Mouse (Mus musculus): ENCODE results near the gene Efnb1. TPM values are rescaled to one million over a fixed set of nuclear protein-coding genes. Genes with fewer than 3 reads are reported as not detected.

Gene Efnb1
- polyA plus RNA-seq, 1 experiment from 2014 or later: 20.0 TPM

DNA sequence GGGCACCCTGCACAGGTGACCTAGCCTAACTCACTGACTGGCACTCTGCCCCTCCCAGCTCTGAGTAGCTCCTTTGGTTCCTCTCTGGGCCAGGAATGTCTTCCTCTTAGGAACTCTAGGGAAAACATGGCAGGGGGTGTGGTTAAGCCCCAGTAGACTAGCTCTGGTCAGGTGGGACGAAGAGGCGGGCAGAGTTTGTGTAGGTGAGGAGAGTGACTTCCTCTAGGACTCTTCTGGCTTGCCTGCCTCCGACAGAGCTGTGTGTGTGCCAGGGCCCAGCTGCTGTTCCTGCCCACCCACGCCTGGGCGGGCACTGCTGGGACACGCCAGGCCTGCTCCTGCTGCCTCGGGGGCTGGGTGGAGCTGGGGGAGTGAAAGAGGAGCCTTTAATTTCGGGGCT is 5.1 kb downstream of the Efnb1 start:
- Histone ChIP-seq H3K27ac (no peak overlapping the region), H3K36me3 (no peaks in the 10 kb centered on the region), H3K27me3 (no peaks in the 10 kb centered on the region), H3K9me3 (replicated peaks) (no peaks in the 10 kb centered on the region), H3K4me3 (no peak overlapping the region), H3K9ac (no peak overlapping the region), H3K4me2 (peak overlapping the region; percentile 76), H3K4me1 (replicated peaks) (peaks cover 36% of the 10 kb centered on the region)
- WGBS: 57% methylated on average over 8 of the region's 8 CpGs
- no peak for ATAC-seq (replicated peaks; ENCODE audit: insufficient number of reproducible peaks, insufficient read depth, low FRiP score, low read depth)

DNA sequence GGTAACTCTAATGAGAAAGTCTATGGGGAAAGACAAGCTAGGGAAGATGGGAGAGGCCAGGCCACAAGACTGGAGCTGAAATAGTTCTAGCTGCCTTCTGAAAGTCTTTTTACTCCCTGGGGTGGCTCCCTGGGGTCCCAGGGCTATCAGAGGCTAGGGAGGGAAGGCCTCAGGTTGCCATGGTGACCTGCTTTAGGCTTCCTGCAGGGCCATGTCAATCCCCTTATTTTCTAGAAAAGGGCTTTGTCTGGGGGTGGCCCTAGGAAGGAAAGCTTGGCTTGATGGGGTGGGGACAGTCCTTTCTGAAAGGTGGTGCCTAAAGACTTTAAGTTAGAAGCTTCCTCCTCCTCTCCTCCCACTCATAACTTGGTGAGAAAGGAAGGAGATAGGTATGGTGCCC is 6.0 kb downstream of the Efnb1 start:
- Histone ChIP-seq H3K27ac (no peak overlapping the region), H3K4me3 (no peak overlapping the region), H3K9ac (no peak overlapping the region), H3K36me3 (peaks cover 3% of the 10 kb centered on the region; the same call in 1 of the 2 replicates), H3K9me3 (replicated peaks) (no peaks in the 10 kb centered on the region), H3K4me1 (replicated peaks) (peaks cover 36% of the 10 kb centered on the region), H3K27me3 (no peaks in the 10 kb centered on the region), H3K4me2 (no peak overlapping the region)
- no peak for ATAC-seq (replicated peaks; ENCODE audit: insufficient number of reproducible peaks, insufficient read depth, low FRiP score, low read depth)

DNA sequence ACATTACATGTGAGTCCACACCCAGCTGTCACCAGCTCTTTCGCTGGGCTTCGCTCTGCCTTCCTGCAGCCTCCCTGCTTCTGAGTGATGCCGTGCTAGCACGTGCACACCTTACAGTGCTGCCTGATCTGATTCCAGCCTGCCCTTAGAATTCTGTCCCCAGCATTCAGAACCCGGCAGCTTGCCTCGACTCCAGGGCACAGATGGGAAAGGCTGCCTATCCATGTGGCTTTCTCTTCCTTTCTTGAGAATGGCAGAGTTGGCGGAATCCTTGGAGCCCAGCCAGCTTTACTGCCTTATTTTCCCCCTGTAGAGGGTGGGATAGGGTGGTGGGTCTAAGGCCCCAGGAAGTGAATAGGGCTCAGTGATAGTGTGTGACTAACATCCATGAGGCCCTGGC is 9.6 kb downstream of the Efnb1 start:
- H3K36me3 ChIP-seq: peaks cover 12% of the 10 kb centered on the region; the same call in 1 of the 2 replicates
- H3K9ac ChIP-seq: no peak overlapping the region
- H3K4me3 ChIP-seq: no peak overlapping the region
- no peak overlapping the region for H3K27ac ChIP-seq
- H3K27me3 ChIP-seq: no peaks in the 10 kb centered on the region
- WGBS: 85% methylated on average over 7 of the region's 7 CpGs
- H3K4me1 ChIP-seq (replicated peaks): peaks cover 22% of the 10 kb centered on the region
- H3K4me2 ChIP-seq: no peak overlapping the region
- ATAC-seq (replicated peaks; ENCODE audit: insufficient number of reproducible peaks, insufficient read depth, low FRiP score, low read depth): no peak
- no peaks in the 10 kb centered on the region for H3K9me3 ChIP-seq (replicated peaks)

DNA sequence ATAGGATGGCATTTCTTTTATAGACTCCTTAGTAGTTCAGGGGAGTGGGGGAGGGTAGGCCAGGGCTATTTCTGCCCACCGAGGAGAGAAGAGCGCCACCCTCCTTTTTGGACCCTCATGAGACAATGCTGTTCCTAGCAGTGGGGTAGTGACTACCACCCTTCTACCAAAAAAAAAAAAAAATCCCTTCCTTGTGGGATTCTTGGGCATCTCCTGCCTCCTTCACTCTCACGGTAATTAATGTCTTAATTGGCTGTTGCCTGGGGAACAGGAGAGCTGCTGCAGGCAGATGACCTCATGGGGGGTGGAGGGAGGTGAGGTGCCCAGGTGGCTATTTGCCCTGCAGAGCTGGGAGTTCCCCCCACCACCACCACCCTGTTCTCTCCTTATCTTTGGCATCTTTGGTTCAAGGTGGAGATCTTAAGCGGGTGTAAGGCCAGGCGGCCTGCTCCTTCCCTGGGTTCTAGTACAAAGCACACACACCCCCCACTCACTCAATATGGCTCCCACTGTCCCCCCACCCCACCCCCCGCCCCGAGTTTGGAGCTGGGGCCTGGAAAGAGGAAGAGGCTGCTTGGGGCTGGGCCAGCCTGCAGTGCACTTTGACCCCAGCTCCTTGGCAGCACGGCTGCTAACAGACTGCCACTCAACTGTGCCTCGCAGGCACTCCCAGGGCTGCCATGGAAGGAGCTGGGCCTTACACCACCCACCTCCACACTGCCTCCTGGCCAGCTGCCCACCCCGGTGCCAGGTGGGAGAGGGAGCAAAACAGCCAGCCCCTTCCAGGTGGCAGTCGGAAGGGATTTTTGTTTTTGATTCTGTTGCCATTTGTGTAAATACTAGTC is 12.4 kb downstream of the Efnb1 start:
- WGBS: 60% methylated on average over 11 of the region's 11 CpGs
- H3K9me3 ChIP-seq (replicated peaks): no peaks in the 10 kb centered on the region
- no peak overlapping the region for H3K4me2 ChIP-seq
- H3K27me3 ChIP-seq: no peaks in the 10 kb centered on the region; the same call in 1 of the 2 replicates
- peaks cover 12% of the 10 kb centered on the region; the same call in 1 of the 2 replicates for H3K36me3 ChIP-seq
- H3K27ac ChIP-seq: no peak overlapping the region
- ATAC-seq (replicated peaks; ENCODE audit: insufficient number of reproducible peaks, insufficient read depth, low FRiP score, low read depth): no peak
- 0 out of 2 replicates have a peak, but pooled peaks cover 4% of the 10 kb centered on the region for H3K4me1 ChIP-seq (replicated peaks)
- H3K4me3 ChIP-seq: no peak overlapping the region
- no peak overlapping the region for H3K9ac ChIP-seq

DNA sequence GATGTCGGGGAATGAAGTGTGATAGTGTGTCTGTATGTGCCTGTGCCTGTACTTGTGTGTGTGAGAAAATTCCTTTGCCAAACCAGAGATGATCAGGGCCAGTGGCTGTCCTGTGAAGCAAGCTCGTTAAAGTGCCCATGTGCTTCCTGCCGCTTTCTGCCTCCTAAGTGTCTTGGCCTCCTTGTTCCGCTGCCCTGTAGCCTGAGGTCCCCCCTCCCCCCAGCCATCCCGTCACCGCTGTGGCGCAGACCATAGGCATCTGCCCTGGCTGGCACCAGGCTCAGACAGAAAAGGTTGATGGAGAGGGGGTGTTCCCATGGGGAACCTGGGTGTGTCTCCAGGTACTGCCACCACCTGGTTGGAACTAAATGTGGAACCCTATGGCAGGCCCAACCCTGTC is 13.1 kb downstream of the Efnb1 start:
- 0 out of 2 replicates have a peak, but pooled peaks cover 2% of the 10 kb centered on the region for H3K4me1 ChIP-seq (replicated peaks)
- H3K36me3 ChIP-seq: peaks cover 12% of the 10 kb centered on the region; the same call in 1 of the 2 replicates
- no peak for ATAC-seq (replicated peaks; ENCODE audit: insufficient number of reproducible peaks, insufficient read depth, low FRiP score, low read depth)
- H3K9me3 ChIP-seq (replicated peaks): no peaks in the 10 kb centered on the region
- H3K4me2 ChIP-seq: no peak overlapping the region
- WGBS: 77% methylated on average over 7 of the region's 7 CpGs
- H3K9ac ChIP-seq: no peak overlapping the region
- H3K27me3 ChIP-seq: no peaks in the 10 kb centered on the region; the same call in none of the 2 replicates
- no peak overlapping the region for H3K4me3 ChIP-seq
- no peak overlapping the region for H3K27ac ChIP-seq

DNA sequence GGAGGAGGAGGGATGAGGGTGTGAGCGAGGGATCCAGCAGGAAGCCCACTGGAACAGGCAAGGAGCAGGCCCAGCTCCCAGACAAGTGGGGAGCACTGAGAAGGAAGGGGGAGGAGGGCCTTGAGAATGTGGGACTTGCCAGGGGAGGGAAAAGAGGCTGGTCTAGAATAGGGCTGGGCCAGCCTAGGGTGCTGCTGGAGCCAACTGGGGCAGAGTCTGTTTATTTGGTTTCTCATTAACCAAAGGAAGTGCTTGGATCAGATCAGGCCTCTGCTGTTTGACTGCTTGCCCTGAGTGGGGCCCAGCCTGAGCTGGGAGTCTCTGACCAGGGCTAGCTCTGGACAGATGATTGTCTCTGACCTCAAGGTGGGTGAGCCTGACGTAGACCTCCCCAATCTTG is 14.0 kb downstream of the Efnb1 start:
- Histone ChIP-seq H3K9me3 (replicated peaks) (no peaks in the 10 kb centered on the region), H3K36me3 (peaks cover 12% of the 10 kb centered on the region; the same call in 1 of the 2 replicates), H3K4me1 (replicated peaks) (0 out of 2 replicates have a peak, but pooled peaks cover 2% of the 10 kb centered on the region), H3K27ac (no peak overlapping the region), H3K27me3 (peaks cover 3% of the 10 kb centered on the region), H3K4me3 (no peak overlapping the region), H3K9ac (no peak overlapping the region), H3K4me2 (no peak overlapping the region)
- 59% methylated on average over 2 of the region's 2 CpGs for WGBS
- ATAC-seq (replicated peaks; ENCODE audit: insufficient number of reproducible peaks, insufficient read depth, low FRiP score, low read depth): no peak

DNA sequence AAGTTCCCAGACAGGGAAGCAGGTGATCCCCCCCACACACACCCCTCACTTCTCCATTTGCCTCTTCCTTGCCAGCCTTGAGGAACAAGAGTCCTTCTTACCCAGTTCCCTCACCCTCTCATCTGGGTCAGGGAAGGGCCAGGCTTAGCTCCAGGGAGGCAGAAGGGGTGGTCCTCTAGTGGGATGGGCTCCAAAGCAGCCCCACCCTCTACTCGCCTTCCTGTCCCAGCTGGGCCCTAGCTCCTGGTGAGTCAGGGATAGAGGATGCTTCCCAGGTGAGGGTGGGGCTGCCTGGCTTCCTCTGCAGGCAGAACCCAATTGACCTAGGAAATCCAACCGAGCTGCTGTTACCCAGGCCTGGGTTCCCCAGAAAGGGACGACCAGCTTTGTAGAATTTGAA is 14.8 kb downstream of the Efnb1 start:
- WGBS: 63% methylated on average over 3 of the region's 3 CpGs
- no peak overlapping the region for H3K4me2 ChIP-seq
- ATAC-seq (replicated peaks; ENCODE audit: insufficient number of reproducible peaks, insufficient read depth, low FRiP score, low read depth): no peak
- H3K4me3 ChIP-seq: no peak overlapping the region
- no peaks in the 10 kb centered on the region for H3K9me3 ChIP-seq (replicated peaks)
- H3K27me3 ChIP-seq: peaks cover 3% of the 10 kb centered on the region
- H3K9ac ChIP-seq: no peak overlapping the region
- 0 out of 2 replicates have a peak, but pooled peaks cover 2% of the 10 kb centered on the region for H3K4me1 ChIP-seq (replicated peaks)
- peaks cover 12% of the 10 kb centered on the region; the same call in 1 of the 2 replicates for H3K36me3 ChIP-seq
- H3K27ac ChIP-seq: no peak overlapping the region

DNA sequence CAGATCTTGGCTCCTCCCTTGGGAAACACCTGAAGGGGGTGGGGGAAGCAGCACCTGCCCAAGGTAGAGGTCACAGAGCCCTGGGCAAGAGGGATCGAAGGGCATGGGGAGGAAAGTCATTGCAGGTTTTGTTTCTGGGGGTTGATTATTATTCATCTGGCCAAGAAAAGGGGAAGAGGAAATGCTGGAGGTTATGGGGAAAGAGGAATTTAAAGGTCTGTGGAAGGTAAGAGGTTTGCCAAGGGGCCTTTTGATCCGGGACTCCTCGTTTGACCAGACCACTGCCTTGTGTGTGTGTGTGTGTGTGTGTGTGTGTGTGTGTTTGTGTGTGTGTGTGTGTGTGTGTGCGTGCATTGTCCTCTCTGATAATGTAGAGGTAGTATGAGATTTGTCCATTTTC is 15.5 kb downstream of the Efnb1 start:
- Histone ChIP-seq H3K9ac (no peak overlapping the region), H3K9me3 (replicated peaks) (no peaks in the 10 kb centered on the region), H3K4me1 (replicated peaks) (peaks cover 4% of the 10 kb centered on the region; the same call in 1 of the 2 replicates), H3K4me2 (no peak overlapping the region), H3K36me3 (peaks cover 12% of the 10 kb centered on the region; the same call in 1 of the 2 replicates), H3K4me3 (no peak overlapping the region), H3K27ac (no peak overlapping the region), H3K27me3 (peaks cover 3% of the 10 kb centered on the region)
- ATAC-seq (replicated peaks; ENCODE audit: insufficient number of reproducible peaks, insufficient read depth, low FRiP score, low read depth): no peak
- 64% methylated on average over 4 of the region's 4 CpGs for WGBS

DNA sequence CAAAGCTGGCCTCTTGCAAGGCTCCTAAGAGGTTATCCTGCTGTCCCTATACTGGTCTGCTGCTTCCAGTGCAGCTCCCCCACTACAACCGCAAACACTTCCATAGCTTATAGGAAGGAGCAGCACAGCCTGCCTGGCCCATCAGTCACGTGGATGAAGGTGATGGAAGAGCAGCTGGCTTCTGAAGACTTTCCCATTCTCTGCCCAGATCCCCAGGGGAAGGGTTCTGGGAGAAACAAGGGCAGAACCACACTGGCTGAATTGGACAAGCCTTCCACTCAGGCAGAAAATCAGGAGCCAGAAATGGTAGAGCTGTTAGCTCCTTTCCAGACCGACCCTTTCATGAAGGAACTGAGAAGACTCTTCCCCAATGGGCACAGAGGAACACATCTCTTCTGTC is 16.2 kb downstream of the Efnb1 start:
- H3K27ac ChIP-seq: no peak overlapping the region
- no peak overlapping the region for H3K4me3 ChIP-seq
- H3K36me3 ChIP-seq: peaks cover 6% of the 10 kb centered on the region; the same call in 1 of the 2 replicates
- H3K4me1 ChIP-seq (replicated peaks): peaks cover 9% of the 10 kb centered on the region
- no peak overlapping the region for H3K4me2 ChIP-seq
- H3K9me3 ChIP-seq (replicated peaks): no peaks in the 10 kb centered on the region
- peaks cover 3% of the 10 kb centered on the region for H3K27me3 ChIP-seq
- H3K9ac ChIP-seq: no peak overlapping the region
- ATAC-seq (replicated peaks; ENCODE audit: insufficient number of reproducible peaks, insufficient read depth, low FRiP score, low read depth): no peak
- 44% methylated on average over 3 of the region's 3 CpGs for WGBS

DNA sequence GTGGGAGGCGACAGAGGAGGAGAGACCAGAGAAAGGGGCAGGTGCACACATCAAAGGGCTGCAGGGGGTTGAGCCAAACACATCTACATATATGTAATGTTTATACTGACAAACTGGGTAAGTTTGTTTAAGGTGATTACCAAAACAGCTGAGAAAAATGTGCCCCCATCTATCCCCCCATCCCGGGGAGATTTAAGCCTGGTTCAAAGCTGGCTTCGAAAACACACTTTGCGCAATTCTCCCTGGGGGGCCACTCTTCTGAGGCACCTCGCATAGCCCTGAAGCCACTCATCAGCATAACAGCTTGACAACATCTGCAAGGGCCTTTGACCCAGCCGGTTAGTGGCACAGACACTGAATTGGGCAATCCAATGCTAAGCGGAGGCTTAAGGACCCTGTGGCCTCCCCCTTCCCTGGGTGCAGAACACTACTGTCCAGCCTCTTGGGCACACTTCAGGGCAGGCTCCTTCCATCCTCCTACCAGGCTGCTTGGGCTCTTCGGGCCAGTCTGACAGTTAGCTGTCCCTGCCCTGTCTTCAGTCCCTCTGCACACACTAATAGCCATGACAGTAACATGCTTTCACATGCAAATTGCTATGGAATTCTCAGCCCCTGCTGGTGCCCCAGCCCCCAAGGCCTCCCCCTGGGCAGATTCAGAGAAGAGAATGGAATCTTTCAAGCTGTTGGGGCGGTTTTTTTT is 16.8 kb downstream of the Efnb1 start:
- WGBS: 41% methylated on average over 9 of the region's 9 CpGs
- Histone ChIP-seq H3K9me3 (replicated peaks) (no peaks in the 10 kb centered on the region), H3K27me3 (peaks cover 3% of the 10 kb centered on the region), H3K4me2 (no peak overlapping the region), H3K27ac (no peak overlapping the region), H3K36me3 (0 out of 2 replicates have a peak, but pooled peaks cover under 1% of the 10 kb centered on the region), H3K9ac (no peak overlapping the region), H3K4me3 (no peak overlapping the region), H3K4me1 (replicated peaks) (peaks cover 9% of the 10 kb centered on the region)
- no peak for ATAC-seq (replicated peaks; ENCODE audit: insufficient number of reproducible peaks, insufficient read depth, low FRiP score, low read depth)

DNA sequence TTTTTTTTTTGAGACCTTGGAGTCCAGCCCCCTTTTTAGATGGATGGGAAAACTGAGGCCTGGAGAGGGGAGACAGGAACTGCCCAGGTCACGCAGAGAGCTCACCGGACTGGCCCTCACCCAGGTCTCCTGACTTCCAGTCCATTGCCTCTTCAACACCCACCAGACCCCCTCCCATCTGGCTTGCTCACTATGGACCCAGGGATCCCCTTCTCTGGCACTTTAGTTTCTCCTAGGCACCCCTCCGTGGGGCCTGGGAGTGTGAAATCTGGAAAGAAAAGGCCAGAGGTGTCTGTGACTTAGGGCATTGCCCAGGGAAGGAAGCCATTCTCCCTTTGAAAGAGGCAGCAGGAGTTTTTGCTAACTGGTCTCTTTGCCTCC is 17.3 kb downstream of the Efnb1 start:
- Histone ChIP-seq H3K4me1 (replicated peaks) (peaks cover 9% of the 10 kb centered on the region), H3K9ac (no peak overlapping the region), H3K4me3 (no peak overlapping the region), H3K9me3 (replicated peaks) (no peaks in the 10 kb centered on the region), H3K4me2 (no peak overlapping the region), H3K27ac (no peak overlapping the region), H3K36me3 (no peaks in the 10 kb centered on the region), H3K27me3 (peaks cover 3% of the 10 kb centered on the region)
- 50% methylated on average over 3 of the region's 3 CpGs for WGBS
- no peak for ATAC-seq (replicated peaks; ENCODE audit: insufficient number of reproducible peaks, insufficient read depth, low FRiP score, low read depth)

All from heart, embryonic 15.5 days (tissue).